Mouse (Mus musculus): ENCODE data around the gene Gzmn. TPM values are rescaled to one million over a fixed set of nuclear protein-coding genes. Genes with fewer than 3 reads are reported as not detected.
A peak's percentile ranks its signal among the peaks of the same experiment; 100 is the strongest.
"Not testable (repeated sequence)": the region's sequence is repeated elsewhere in the genome, so short reads cannot be mapped to it uniquely, and the experiment has no call there.

Gene Gzmn
- total RNA-seq (2014; fragmentation: Nextera tagmentation) (not detected in 2 replicates), total RNA-seq (2017) (not detected in 2 replicates)

- no peak for ATAC-seq (replicated peaks; ENCODE audit: low FRiP score, low TSS enrichment, poor library complexity, severe bottlenecking)
Measured at GRCm38 (mm10) chr14:56174499-56174898, at the start of gene Gzmn. Gene Gzmn, minus strand, starts transcription at chr14:56174599.

GRCm38 (mm10) chr14:56211317-56211716 lies 36.9 kb upstream of the Gzmn start, which contains the start of gene Gzmf:
Gene Gzmf, minus strand, starts transcription at chr14:56211417.
- ATAC-seq (replicated peaks; ENCODE audit: low FRiP score, low TSS enrichment, poor library complexity, severe bottlenecking): no peak

- ATAC-seq (replicated peaks; ENCODE audit: low FRiP score, low TSS enrichment, poor library complexity, severe bottlenecking): no peak
Measured at GRCm38 (mm10) chr14:56205613-56206012, 31.2 kb upstream of the Gzmn start.

GRCm38 (mm10) chr14:56205021-56205420 lies 30.6 kb upstream of the Gzmn start:
- peak; percentile 73 for ATAC-seq (replicated peaks; ENCODE audit: low FRiP score, low TSS enrichment, poor library complexity, severe bottlenecking)

DNA sequence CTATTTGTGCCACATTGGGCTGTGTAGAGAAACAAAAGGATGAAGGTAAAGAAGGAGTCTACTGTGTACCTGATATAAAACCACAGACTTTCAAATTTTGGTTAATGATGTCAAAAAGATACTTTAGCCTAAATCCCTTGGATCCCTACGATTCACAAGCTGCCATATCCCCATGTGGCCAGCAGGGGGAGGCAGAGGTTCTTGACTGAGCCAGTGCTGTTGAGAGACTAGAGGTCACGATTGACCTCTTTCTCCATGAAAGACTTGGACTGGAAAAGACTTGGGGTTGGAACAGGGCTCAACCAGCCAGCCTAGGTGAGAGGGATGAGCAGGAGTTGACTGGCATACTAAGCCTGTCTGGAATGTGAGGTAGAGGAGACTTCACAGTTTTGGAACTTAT lies 29.6 kb upstream of the Gzmn start:
- ATAC-seq (replicated peaks; ENCODE audit: low FRiP score, low TSS enrichment, poor library complexity, severe bottlenecking): peak; percentile 73

DNA sequence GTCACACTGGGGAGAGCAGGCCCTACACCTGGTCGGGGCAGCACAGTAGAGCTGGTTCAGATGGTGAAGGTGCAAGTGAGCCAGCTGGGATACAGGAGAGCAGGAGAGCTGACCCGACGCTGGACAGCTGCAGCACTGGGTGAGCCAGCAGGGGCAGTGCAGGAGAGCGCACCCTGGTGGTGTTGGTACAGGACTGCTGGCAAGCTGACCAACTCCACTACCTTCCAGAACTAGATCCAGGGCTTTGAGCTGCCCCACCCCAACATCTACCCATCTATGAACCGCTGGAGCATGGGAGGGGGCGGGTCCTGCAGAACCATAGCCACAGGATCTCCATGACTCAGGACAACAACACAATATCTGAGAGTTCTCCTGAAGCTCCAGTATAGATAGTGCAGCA lies 12.5 kb upstream of the Gzmn start:
- no peak for ATAC-seq (replicated peaks; ENCODE audit: low FRiP score, low TSS enrichment, poor library complexity, severe bottlenecking)

- ATAC-seq (replicated peaks; ENCODE audit: low FRiP score, low TSS enrichment, poor library complexity, severe bottlenecking): no peak
Measured at GRCm38 (mm10) chr14:56186521-56186920, 12.1 kb upstream of the Gzmn start.

- ATAC-seq (replicated peaks; ENCODE audit: low FRiP score, low TSS enrichment, poor library complexity, severe bottlenecking): not testable (repeated sequence)
Measured at GRCm38 (mm10) chr14:56177651-56178050, 3.3 kb upstream of the Gzmn start.

DNA sequence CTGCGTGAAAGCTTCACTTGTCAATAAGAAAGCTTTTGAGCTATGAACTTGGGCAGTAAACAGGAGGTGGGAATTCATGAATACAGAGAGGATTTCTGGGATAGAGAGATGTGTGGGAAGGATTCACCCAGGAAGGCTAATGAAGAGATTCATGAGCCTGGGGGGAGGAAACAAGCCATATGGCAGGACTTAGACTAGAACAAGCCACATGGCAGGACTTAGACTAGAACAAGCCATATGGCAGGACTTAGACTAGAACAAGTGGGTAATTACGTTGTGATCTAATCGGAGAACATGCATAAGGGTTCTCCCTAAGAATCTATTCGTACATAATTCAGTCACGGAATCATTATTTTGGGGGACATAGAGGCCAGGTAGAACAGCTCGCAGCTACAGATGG lies 1.0 kb downstream of the Gzmn start:
- no peak for ATAC-seq (replicated peaks; ENCODE audit: low FRiP score, low TSS enrichment, poor library complexity, severe bottlenecking)

GRCm38 (mm10) chr14:56172744-56173143 lies 1.7 kb downstream of the Gzmn start:
- no peak for ATAC-seq (replicated peaks; ENCODE audit: low FRiP score, low TSS enrichment, poor library complexity, severe bottlenecking)

- ATAC-seq (replicated peaks; ENCODE audit: low FRiP score, low TSS enrichment, poor library complexity, severe bottlenecking): no peak
Measured at GRCm38 (mm10) chr14:56168009-56168408, 6.4 kb downstream of the Gzmn start.

- no peak for ATAC-seq (replicated peaks; ENCODE audit: low FRiP score, low TSS enrichment, poor library complexity, severe bottlenecking)
Measured at GRCm38 (mm10) chr14:56162109-56162508, 12.3 kb downstream of the Gzmn start.

- not testable (repeated sequence) for ATAC-seq (replicated peaks; ENCODE audit: low FRiP score, low TSS enrichment, poor library complexity, severe bottlenecking)
Measured at GRCm38 (mm10) chr14:56159479-56159878, 14.9 kb downstream of the Gzmn start, which contains the start of gene Gzmg. Gene Gzmg, minus strand, starts transcription at chr14:56159579.

DNA sequence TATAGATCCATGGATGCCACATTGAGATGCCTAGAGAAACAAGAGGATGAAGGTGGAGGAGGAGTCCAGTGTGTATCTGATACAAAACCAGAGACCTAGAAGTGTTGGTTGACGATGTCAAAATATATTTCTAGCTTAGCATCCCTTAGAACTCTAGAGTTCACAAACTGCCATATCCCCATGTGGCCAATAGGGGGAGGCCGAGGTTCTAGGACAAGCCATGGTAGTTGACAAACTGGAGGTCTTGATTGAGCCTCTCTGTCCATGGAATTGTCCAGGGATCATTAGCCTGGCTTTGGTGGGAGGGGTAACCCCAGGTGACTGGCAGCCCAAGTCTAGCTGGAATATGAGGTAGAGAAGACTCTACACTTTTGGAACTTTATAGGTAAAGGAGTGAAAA lies 19.1 kb downstream of the Gzmn start:
- no peak for ATAC-seq (replicated peaks; ENCODE audit: low FRiP score, low TSS enrichment, poor library complexity, severe bottlenecking)

GRCm38 (mm10) chr14:56133675-56134074 lies 40.7 kb downstream of the Gzmn start:
- ATAC-seq (replicated peaks; ENCODE audit: low FRiP score, low TSS enrichment, poor library complexity, severe bottlenecking): not testable (repeated sequence)

DNA sequence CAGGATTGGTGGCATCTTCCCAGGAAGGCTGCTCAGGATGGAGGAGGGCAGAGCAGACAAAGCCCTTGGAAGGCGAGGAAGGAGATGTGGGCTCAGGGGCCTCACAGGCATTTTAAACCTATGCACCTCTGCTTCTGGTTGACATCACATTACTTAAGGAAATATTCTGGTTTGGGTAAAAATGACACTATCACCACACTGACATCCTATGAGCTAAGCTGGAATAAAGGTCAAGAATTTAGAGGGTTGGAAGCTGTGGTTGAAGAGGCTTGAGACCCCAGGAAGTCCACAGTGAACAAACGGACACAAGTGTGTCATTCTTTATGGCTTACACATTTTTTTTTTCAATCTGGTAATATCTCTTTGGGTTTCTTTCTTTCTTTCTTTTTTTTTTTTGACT lies 41.9 kb downstream of the Gzmn start, which contains the start of gene Gzmd:
Gzmd (minus strand) TSS at position 101 of the 400 bp plus-strand sequence.
- not testable (repeated sequence) for ATAC-seq (replicated peaks; ENCODE audit: low FRiP score, low TSS enrichment, poor library complexity, severe bottlenecking)

DNA sequence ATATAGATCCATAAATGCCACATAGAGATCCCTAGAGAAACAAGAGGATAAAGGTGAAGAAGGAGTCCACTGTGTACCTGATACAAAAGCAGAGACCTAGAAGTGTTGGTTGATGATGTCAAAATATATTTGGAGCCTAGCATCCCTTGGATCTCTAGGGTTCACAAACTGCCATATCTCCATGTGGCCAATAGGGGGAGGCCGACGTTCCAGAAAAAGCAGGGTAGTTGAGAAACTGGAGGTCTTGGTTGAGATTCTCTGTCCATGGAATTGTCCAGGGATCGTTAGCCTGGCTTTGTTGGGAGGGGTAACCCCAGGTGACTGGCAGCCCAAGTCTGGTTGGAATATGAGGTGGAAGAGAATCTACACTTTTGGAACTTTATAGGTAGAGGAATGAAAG lies 46.1 kb downstream of the Gzmn start:
- ATAC-seq (replicated peaks; ENCODE audit: low FRiP score, low TSS enrichment, poor library complexity, severe bottlenecking): no peak

GRCm38 (mm10) chr14:56123516-56123915 lies 50.9 kb downstream of the Gzmn start:
- ATAC-seq (replicated peaks; ENCODE audit: low FRiP score, low TSS enrichment, poor library complexity, severe bottlenecking): no peak

DNA sequence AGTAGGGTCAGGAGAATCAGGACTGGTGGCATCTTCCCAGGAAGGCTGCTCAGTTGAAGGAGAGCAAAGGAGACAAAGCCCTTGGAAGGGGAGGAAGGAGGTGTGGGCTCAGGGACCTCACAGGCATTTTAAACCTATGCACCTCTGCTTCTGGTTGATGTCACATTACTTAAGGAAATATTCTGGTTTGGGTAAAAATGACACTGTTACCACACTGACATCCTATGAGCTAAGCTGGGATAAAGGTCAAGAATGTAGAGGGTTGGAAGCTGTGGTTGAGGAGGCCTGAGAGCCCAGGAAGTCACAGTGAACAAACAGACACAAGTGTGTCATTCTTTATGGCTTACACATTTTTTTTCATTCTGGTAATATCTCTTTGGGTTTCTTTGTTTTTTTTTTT lies 53.9 kb downstream of the Gzmn start, which contains the start of gene Gzme:
Gzme (minus strand) TSS at position 101 of the 400 bp plus-strand sequence.
- no peak for ATAC-seq (replicated peaks; ENCODE audit: low FRiP score, low TSS enrichment, poor library complexity, severe bottlenecking)
